Mouse (Mus musculus) layer of hippocampus, adult 2 months (tissue): Measurements from ENCODE around the gene Gchfr. TPM values are rescaled to one million over a fixed set of nuclear protein-coding genes. Genes with fewer than 3 reads are reported as not detected.

Experiments used
- DNase-seq, 2 experiments: peaks; one replicate each; pipeline ENCODE4 v3.0.0; 2022; ENCODE audit warnings: low spot score in 2 of 2
- H3K27ac ChIP-seq: fragments of 200-600 bp; 2 replicates; pipeline ENCODE4 v1.8.1; 2022
- H3K4me3 ChIP-seq: fragments of 200-600 bp; 2 replicates; pipeline ENCODE4 v1.8.1; 2022; ENCODE audit warnings: mild to moderate bottlenecking
- CTCF ChIP-seq: fragments of 200-600 bp; conservative IDR thresholded peaks from 2 replicates; pipeline ENCODE4 v1.8.1; 2022; ENCODE audit warnings: antibody characterized with exemption, mild to moderate bottlenecking, moderate library complexity
- total RNA-seq, 2 experiments: library from RNA; stranded (reverse); gene quantifications; 2 replicates each; pipeline ENCODE4 v1.2.3; 2021

Gene Gchfr
- total RNA-seq, 2 experiments from 2014 or later = not detected

- Histone ChIP-seq H3K4me3 (no peak overlapping the region), H3K27ac (no peak overlapping the region)
- DNase-seq = no peak
- no peak for TF ChIP-seq CTCF
Observed at GRCm38 (mm10) chr2:119161247-119161646, 6.3 kb upstream of the Gchfr start.

GRCm38 (mm10) chr2:119163135-119163534 lies 4.4 kb upstream of the Gchfr start:
- DNase-seq = no peak
- no peak for TF ChIP-seq CTCF
- no peak overlapping the region for H3K4me3 ChIP-seq
- no peak overlapping the region for H3K27ac ChIP-seq

- H3K27ac ChIP-seq = no peak overlapping the region
- no peak for TF ChIP-seq CTCF
- DNase-seq = no peak
- no peak overlapping the region for H3K4me3 ChIP-seq
Observed at GRCm38 (mm10) chr2:119163999-119164398, 3.6 kb upstream of the Gchfr start.

GRCm38 (mm10) chr2:119165401-119165800 lies 2.2 kb upstream of the Gchfr start:
- no peak for DNase-seq
- Histone ChIP-seq H3K27ac (no peak overlapping the region), H3K4me3 (no peak overlapping the region)
- peak; percentile 14; the same call in 1 of the 2 replicates for TF ChIP-seq CTCF

- DNase-seq = no peak
Observed at GRCm38 (mm10) chr2:119167866-119168256, 288 bp downstream of the Gchfr start.

GRCm38 (mm10) chr2:119170282-119170681 lies 2.7 kb downstream of the Gchfr start:
- no peak for TF ChIP-seq CTCF
- H3K4me3 ChIP-seq = no peak overlapping the region

More at GRCm38 (mm10) chr2:119167866-119168256, 288 bp downstream of the Gchfr start:
- no peak overlapping the region for H3K27ac ChIP-seq
- peak overlapping the region; percentile 72 for H3K4me3 ChIP-seq
- no peak for TF ChIP-seq CTCF

GRCm38 (mm10) chr2:119171574-119171973 lies 4.0 kb downstream of the Gchfr start:
- TF ChIP-seq CTCF = no peak

More at GRCm38 (mm10) chr2:119170282-119170681, 2.7 kb downstream of the Gchfr start:
- no peak overlapping the region for H3K27ac ChIP-seq
- DNase-seq = no peak

GRCm38 (mm10) chr2:119172446-119172845 lies 4.9 kb downstream of the Gchfr start:
- Histone ChIP-seq H3K27ac (no peak overlapping the region), H3K4me3 (no peak overlapping the region)
- TF ChIP-seq CTCF = no peak
- DNase-seq = no peak

More at GRCm38 (mm10) chr2:119171574-119171973, 4.0 kb downstream of the Gchfr start:
- Histone ChIP-seq H3K27ac (no peak overlapping the region), H3K4me3 (no peak overlapping the region)
- no peak for DNase-seq

GRCm38 (mm10) chr2:119172862-119173576 lies 5.4 kb downstream of the Gchfr start:
- no peak overlapping the region for H3K4me3 ChIP-seq
- no peak for TF ChIP-seq CTCF
- no peak overlapping the region for H3K27ac ChIP-seq
- peak in 1 of 2 experiments; percentile 17 for DNase-seq

- TF ChIP-seq CTCF = no peak
- Histone ChIP-seq H3K27ac (peak within 1 kb of the TSS; percentile 14; the same call in 1 of the 2 replicates), H3K4me3 (no peak within 1 kb of the TSS)
- no peak for DNase-seq
Observed at GRCm38 (mm10) chr2:119173991-119174651, 6.5 kb downstream of the Gchfr start, which contains the start of gene Gm14137. TSS of gene Gm14137 (plus strand) at chr2:119174509.

- DNase-seq = no peak
- TF ChIP-seq CTCF = no peak
- no peak overlapping the region for H3K4me3 ChIP-seq
- H3K27ac ChIP-seq = no peak overlapping the region
Observed at GRCm38 (mm10) chr2:119174866-119175265, 7.3 kb downstream of the Gchfr start.

- Histone ChIP-seq H3K27ac (no peak overlapping the region), H3K4me3 (no peak overlapping the region)
- DNase-seq = no peak
- TF ChIP-seq CTCF = no peak
Observed at GRCm38 (mm10) chr2:119175614-119176013, 8.0 kb downstream of the Gchfr start.

- no peak overlapping the region for H3K4me3 ChIP-seq
- TF ChIP-seq CTCF = no peak
- no peak overlapping the region for H3K27ac ChIP-seq
- no peak for DNase-seq
Observed at GRCm38 (mm10) chr2:119176761-119177160, 9.2 kb downstream of the Gchfr start.

GRCm38 (mm10) chr2:119177384-119177939 lies 9.9 kb downstream of the Gchfr start:
- DNase-seq = no peak
- TF ChIP-seq CTCF = no peak
- H3K4me3 ChIP-seq = no peak overlapping the region
- H3K27ac ChIP-seq = no peak overlapping the region
